Mouse (Mus musculus): Measurements from ENCODE around the gene Cd63. TPM values are rescaled to one million over a fixed set of nuclear protein-coding genes. Genes with fewer than 3 reads are reported as not detected.

Cd63 gene
- total RNA-seq, 2 experiments from 2014 or later, result 81.7 to 110 TPM

Other genes with a start within 250 kb of the Cd63 start
- gene Suox, start 226.9 kb upstream of the Cd63 start, total RNA-seq (2021), result 10 to 100 TPM in 1 of 2 experiments, 1 to 10 TPM in 1; 9.5 to 11.9 TPM
- gene Rab5b, start 204.7 kb upstream of the Cd63 start, total RNA-seq (2021), result 100 to 1,000 TPM; 118 to 125 TPM
- 1 to 10 TPM in 1 of 2 experiments, under 1 TPM in 1; 0.91 to 1.1 TPM for gene Pmel, start 196.8 kb upstream of the Cd63 start, total RNA-seq (2021)
- gene Cdk2, start 196.0 kb upstream of the Cd63 start, total RNA-seq (2021), result 1 to 10 TPM; 7.9 to 9.6 TPM
- 1 to 10 TPM; 8.0 to 8.2 TPM for gene Dgka, start 156.1 kb upstream of the Cd63 start, total RNA-seq (2021)
- gene Pym1, start 153.1 kb upstream of the Cd63 start, total RNA-seq (2021), result 10 to 100 TPM; 34.9 to 35.1 TPM
- gene Mmp19, start 110.1 kb upstream of the Cd63 start, total RNA-seq (2021), result under 1 TPM; 0.53 to 0.89 TPM
- gene Dnajc14, start 96.9 kb upstream of the Cd63 start, total RNA-seq (2021), result 10 to 100 TPM; 59.9 to 65.7 TPM
- 10 to 100 TPM; 13.9 to 17.6 TPM for gene Tmem198b, start 96.6 kb upstream of the Cd63 start, total RNA-seq (2021)
- 10 to 100 TPM; 40.9 to 48.2 TPM for gene Sarnp, start 83.7 kb upstream of the Cd63 start, total RNA-seq (2021)
- gene Ormdl2, start 79.3 kb upstream of the Cd63 start, total RNA-seq (2021), result 1 to 10 TPM; 3.7 to 6.0 TPM
- gene Gdf11, start 9.3 kb upstream of the Cd63 start, total RNA-seq (2021), result 10 to 100 TPM; 23.1 to 24.0 TPM
- 1 to 10 TPM; 5.6 to 6.7 TPM for gene Rdh5, start 21.9 kb downstream of the Cd63 start, total RNA-seq (2021)
- gene Bloc1s1, start 23.0 kb downstream of the Cd63 start, total RNA-seq (2021), result 100 to 1,000 TPM; 109 to 123 TPM
- gene Itga7, start 32.8 kb downstream of the Cd63 start, total RNA-seq (2021), result 10 to 100 TPM; 22.2 to 27.4 TPM
- gene Mettl7b, start 60.0 kb downstream of the Cd63 start, total RNA-seq (2021), result not detected
- not detected for gene Olfr9, start 88.4 kb downstream of the Cd63 start, total RNA-seq (2021)
- gene Olfr763, start 109.8 kb downstream of the Cd63 start, total RNA-seq (2021), result not detected
- gene Olfr764-ps1, start 138.9 kb downstream of the Cd63 start, total RNA-seq (2021), result not detected
- gene Olfr765, start 149.0 kb downstream of the Cd63 start, total RNA-seq (2021), result not detected
- gene Olfr766-ps1, start 168.0 kb downstream of the Cd63 start, total RNA-seq (2021), result not detected
- under 1 TPM in 1 of 2 experiments, not detected in 1; 0.07 TPM for gene Olfr767, start 181.9 kb downstream of the Cd63 start, total RNA-seq (2021)
- gene Olfr768, start 198.4 kb downstream of the Cd63 start, total RNA-seq (2021), result not detected
- not detected for gene Olfr769, start 216.9 kb downstream of the Cd63 start, total RNA-seq (2021)
- not detected for gene Olfr770, start 238.0 kb downstream of the Cd63 start, total RNA-seq (2021)

Measured in layer of hippocampus, postnatal 10 days (tissue).